Mouse (Mus musculus) ovary, postnatal 14 days (tissue): Measurements from ENCODE around the gene Spop.

Source experiments
- DNase-seq: peaks from one replicate; pipeline ENCODE4 v3.0.0; 2022; ENCODE audit warnings: low spot score

Spop gene

DNA sequence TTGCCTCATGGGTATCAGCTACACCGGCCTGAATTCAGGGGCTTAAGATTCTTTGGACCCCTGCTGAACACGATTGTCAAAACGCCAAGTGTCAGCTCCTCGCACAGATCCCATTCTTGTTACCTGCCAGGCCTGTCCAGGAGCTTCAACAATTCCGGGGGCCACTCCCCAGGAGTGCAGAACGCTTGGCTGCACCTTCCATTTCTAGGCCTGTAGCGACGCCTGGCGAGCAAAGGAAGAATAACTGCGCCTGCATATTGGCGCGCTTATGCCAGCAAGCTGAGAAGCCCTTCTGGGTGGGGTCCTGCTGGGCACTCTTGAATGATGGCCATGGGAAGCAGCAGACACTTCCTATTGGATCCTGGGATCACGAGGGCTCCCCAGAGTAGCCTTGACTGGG lies 107.7 kb downstream of the Spop start:
- DNase-seq: peak; percentile 61

DNA sequence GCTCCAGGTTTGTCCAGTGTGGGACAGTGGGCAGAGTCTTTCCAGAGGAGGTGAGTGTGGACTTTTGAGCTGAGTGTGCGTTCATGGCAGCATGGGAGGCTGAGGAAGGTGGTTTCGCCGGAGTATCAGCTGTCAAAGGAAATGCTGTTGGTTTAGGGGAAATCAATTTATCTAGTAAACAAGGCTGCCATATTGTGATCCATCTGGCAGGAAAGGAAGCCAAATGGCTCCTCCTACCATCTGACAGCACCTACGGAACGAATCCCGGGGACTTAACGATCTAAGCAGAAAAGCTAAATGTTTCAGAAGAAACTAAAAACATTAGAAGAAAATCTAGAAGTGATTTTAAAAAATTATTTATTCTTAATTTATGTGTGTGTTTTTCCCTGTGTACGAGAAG lies 113.4 kb downstream of the Spop start:
- DNase-seq: no peak

DNA sequence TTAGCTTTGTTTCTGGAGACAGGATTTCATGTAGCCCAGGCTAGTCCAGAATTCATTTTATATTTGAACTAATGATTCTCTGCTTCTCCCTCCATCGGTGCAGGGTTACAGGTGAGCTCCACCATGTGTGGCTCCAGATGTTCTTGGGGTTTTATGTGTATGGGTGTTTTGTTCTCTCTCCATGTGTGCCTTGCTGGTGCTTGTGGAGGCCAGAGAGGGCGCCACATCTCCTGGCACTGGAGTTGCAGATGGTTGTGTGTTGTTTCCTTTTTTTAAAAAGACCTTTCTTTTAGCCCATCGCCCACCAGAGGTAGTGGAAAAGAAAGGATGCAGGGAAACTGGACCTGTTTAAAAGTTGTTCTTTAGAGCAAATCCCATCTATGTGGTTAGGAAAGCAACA lies 114.4 kb downstream of the Spop start:
- no peak for DNase-seq

DNA sequence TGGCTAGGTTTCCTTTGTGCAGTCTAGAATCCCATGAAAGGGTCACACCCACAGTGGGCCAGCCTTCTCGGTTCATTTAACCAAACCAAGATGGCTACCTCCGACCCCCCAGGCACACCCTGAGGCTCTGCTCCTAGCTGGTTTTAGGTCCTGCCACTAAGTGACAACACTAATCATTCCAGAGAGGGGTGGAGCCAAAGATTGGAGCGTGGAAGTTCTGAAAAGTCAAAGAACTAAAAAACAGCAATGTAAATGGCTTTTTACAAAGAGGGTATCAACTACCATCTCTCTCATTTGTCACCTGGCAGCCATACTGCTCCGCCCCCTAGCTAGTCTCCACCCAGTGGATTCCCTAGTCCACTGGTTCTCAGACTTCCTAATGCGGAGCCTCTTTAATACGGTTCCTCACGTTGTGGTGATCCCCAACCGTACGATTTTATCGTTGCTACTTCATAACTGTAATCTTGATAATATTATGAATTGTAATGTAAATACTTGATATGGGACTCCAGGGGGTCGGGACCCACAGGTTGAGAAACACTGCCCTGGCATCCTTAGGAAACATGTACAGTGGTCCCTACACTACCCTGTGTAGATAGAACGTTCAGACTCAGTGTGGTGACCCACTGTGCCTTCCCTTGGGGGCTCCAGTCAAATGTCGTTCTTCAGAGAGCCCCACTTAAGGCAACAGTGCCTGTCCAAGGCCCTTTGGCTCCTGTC lies 118.6 kb downstream of the Spop start:
- no peak for DNase-seq

DNA sequence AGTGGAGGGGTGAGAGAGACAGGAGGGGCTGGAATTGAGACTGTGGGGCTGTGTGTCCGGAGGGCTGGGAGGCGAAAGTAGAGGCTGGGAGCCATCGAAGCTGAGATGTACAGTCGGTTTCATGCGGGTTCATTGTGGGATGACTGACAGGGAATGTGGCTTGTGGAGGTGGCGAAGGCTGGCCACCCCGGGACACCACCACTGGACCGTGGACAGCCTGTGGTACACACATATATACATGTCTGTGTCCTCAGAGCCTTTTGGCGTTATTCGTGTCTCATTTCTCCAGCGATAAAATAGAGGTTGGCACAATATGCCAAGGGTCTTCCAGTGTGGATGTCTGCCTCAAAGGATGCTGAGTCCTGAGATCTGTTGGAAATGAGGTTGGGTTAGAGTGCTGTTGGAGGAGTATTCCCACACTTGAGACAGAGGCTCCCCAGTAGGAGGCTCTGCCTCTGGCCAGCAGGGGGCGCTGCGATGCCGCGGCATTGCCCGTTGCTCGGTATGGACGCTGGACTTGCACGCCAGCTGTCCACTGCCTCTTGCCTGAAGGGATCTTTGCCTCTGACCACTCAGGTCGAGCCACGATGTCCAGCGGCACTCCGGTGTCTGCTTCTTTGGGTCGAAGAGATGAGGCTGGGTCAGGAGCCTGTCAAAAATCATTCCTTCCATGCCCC lies 119.7 kb downstream of the Spop start:
- peak; percentile 98 for DNase-seq

DNA sequence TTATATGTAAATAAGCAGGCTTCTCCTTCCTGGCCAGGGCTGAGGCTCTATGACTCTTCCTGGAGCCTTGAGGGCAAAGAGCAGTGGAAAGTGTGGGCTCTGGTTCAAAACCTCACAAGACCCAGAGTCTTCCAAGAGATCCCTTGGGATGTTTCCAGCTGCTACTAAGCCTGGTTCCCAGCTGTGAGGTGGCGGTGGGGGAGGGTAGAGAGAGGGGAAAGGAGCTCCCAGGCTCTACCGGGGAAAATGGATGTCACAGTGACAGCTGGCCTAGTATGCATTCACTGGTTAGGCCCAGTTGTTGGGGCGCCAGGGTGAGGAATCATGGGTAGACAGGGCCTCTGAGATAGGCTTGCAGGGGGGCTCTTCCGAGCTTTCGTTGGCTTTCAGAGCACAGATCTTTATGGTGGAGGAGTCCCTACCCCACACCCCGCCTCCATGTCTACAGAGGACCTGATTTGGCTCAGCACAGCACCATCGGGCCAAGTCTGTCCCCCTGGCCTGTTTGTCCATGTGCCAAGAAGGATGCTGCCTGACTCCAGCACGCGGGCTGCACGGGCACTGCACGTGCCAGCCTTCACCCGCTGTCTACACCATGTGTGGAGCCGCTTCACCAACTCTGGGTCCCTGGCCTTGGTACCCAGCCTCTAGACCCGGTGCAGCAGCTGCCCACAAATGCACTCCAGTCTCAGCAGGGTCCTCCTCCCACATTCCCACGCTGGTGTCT lies 124.7 kb downstream of the Spop start:
- no peak for DNase-seq

DNA sequence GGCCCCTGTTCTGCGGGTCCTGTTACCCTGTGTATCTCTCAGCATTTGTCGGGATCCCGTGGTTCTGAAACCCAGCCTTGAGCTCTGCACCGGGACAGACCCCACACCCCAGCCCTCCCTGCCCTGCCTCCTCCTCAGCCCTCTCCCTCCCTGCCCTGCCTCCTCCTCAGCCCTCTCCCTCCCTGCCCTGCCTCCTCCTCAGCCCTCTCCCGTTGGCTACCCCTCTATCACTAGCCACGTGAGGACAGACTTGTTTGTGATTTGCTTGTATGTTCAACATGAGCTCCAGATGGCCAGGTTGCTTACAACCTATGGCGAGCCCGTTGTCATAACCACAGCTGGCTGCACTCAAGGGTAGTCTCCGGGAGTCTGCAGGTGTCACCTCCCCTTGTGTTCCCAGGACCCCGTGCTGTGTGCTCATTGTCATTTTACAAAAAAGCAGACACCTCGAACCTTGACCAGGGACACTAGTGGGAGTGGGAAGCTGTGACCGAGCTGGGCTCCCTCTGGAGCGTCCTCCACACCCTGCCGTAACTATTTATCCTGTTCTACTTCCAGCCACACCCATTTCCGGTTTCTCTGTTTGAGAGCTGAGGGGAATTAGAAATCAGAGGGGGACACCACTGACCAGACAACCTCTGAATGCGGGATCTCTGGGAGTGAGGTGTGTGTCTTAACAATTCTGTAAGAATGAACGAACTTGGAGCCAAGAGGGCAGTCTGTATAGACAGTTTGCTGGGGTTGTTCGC lies 126.9 kb downstream of the Spop start:
- no peak for DNase-seq
